Mouse (Mus musculus) ES-CJ7 (cell line): ENCODE measurements around the gene Ccdc57.
"Not testable (repeated sequence)": the region's sequence is repeated elsewhere in the genome, so short reads cannot be mapped to it uniquely, and the experiment has no call there.

ENCODE experiments used
- DNase-seq: peaks from one replicate; pipeline ENCODE4 v3.0.0; 2011; ENCODE audit warnings: low read depth, low spot score

The Ccdc57 gene

GRCm38 (mm10) chr11:120788460-120788859 is 144.2 kb downstream of the Ccdc57 start:
- not testable (repeated sequence) for DNase-seq

- no peak for DNase-seq
Measured at GRCm38 (mm10) chr11:120785145-120785544, 147.5 kb downstream of the Ccdc57 start.

- peak; percentile 77 for DNase-seq
Measured at GRCm38 (mm10) chr11:120784064-120784791, 148.4 kb downstream of the Ccdc57 start, which contains the start of the genes Rfng and Gps1. Gene Rfng, minus strand, starts transcription at chr11:120784207. Gene Gps1, plus strand, starts transcription at chr11:120784272.

GRCm38 (mm10) chr11:120783426-120784063 is 149.1 kb downstream of the Ccdc57 start:
- no peak for DNase-seq

- DNase-seq: not testable (repeated sequence)
Measured at GRCm38 (mm10) chr11:120781361-120781760, 151.3 kb downstream of the Ccdc57 start.

GRCm38 (mm10) chr11:120779876-120780275 is 152.8 kb downstream of the Ccdc57 start:
- DNase-seq: peak; percentile 79

GRCm38 (mm10) chr11:120777123-120777522 is 155.5 kb downstream of the Ccdc57 start:
- DNase-seq: peak; percentile 43
